Mouse (Mus musculus): Measurements from ENCODE around the gene Zfp446.

The Zfp446 gene

DNA sequence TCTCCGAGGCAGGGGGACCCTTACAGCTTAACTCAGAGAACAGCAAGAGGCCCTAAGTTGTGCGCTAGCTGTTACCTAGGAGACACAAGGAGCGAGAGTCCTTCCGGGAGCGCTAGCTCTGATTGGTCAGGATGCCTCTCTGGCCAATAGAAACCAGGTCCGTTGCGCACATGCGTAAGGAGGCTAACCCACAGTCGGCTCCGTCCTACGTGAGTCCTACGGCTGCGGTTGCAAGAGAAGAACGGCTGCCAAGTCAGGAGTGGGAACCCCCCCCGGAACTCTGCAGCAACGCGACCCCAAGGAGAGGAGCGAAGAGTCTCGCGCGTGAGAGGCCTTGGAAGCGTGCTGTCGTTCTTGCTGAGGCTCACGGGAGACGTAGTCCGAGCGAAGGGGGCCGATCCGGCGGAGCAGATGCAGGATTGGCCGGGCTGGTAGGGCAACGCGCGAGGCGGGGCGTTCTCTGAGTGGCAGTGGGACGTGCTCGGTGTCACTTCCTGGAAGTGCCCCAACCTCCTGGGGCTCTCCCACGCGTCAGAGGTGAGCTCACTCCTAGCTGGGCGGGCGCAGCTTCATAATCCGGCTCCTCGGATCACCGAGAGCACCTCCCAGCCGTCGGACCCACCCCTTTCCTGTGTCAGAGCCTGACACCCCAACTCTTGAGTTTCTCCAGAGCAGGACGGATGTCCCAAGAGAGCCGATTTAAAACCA, at the start of gene Zfp446:
Zfp446 (plus strand) TSS at position 167 of the 708 bp plus-strand sequence.
- CTCF ChIA-PET: interaction anchor here (0.5 to 0.6 kb wide), 3 partner anchors 16 to 58 kb away, joined by 5 to 11 read pairs (median 8); no protein-coding TSS in a partner anchor

GRCm38 (mm10) chr7:12933615-12934140, 44.0 kb upstream of the Zfp446 start:
- CTCF ChIA-PET: no interaction called here

DNA sequence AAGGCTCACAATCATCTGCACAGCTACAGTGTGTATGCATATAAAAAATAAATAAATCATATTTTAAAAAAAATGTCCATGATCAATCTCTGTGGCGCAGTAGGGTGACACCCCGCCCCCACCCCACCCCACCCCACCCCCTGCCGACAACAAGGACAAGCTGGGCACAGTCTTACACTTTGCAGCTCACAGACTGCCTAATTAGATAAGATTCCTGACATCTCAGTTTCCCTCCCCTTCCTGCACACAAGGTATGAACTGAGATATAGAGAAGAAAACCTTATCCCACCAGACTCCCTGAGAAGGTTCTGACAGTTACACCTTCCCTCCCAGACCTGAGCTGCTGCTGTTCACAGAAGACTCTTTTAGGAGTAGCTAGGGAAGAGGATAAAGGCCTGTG, 42.8 kb upstream of the Zfp446 start:
- CTCF ChIA-PET: no interaction called here

DNA sequence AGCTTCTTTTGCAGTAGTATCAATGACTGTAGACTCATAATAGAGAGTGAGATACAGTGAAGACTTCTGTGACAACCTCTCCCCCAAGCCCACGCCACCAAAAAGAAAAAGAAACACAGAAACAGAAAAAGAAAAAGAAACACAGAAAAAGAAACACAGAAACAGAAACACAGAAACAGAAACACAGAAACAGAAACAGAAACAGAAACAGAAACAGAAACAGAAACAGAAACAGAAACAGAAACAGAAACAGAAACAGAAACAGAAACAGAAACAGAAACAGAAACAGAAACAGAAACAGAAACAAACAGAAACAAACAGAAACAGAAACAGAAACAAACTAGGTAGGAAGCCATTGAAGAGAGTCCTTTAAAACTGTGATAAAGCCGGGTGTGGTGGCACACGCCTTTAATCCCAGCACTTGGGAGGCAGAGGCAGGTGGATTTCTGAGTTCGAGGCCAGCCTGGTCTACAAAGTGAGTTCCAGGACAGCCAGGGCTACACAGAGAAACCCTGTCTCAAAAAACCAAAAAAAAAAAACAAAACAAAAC, 40.3 kb upstream of the Zfp446 start:
- CTCF ChIA-PET: interaction anchor here (0.7 kb wide), 1 partner anchor 19 kb away, joined by 3 read pairs; no protein-coding TSS in a partner anchor

DNA sequence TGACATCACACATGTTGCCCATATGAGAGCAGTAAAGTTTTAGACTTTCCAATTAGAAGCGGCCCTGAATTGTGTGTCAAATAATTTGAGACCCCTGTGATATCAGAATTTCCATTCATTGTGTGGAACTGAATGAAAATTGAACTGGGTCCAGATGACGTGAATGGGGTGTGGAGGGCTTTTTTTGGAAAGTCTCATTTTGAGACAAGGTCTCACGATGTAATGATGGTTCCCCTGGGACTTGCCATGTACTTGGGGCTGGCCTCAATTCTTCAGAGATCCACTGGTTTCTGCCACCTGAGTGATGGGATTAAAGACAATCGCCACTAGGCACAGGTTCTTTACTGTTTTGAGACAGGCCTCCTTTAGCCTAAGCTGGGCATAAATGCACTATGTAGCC, 37.0 kb upstream of the Zfp446 start:
- CTCF ChIA-PET: no interaction called here

GRCm38 (mm10) chr7:12943488-12943887, 34.2 kb upstream of the Zfp446 start:
- CTCF ChIA-PET: no interaction called here

GRCm38 (mm10) chr7:12949032-12949871, 28.4 kb upstream of the Zfp446 start:
- CTCF ChIA-PET: no interaction called here

DNA sequence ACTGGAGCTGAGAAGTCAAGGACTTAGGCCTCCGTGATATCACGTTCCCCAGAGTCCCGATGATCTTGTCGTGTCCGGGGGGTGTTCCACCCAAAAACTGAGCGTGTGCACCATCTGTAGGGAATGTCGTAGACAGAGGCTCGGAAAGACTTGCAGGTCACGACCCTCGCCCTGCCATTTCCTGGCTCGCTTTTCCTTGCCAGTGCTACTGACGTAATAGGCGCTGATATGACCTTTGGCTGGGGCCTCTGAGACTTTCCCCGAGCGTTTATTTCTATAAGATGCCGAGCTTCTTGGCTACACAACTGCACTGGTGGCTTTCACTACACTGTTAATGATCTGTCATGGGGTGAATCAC, 27.8 kb upstream of the Zfp446 start:
- CTCF ChIA-PET: no interaction called here

GRCm38 (mm10) chr7:12954896-12955295, 22.8 kb upstream of the Zfp446 start:
- CTCF ChIA-PET: no interaction called here

- CTCF ChIA-PET: interaction anchor here (0.7 kb wide), 1 partner anchor 21 kb away, joined by 5 read pairs; no protein-coding TSS in a partner anchor
Observed at GRCm38 (mm10) chr7:12957511-12957910, 20.1 kb upstream of the Zfp446 start.

DNA sequence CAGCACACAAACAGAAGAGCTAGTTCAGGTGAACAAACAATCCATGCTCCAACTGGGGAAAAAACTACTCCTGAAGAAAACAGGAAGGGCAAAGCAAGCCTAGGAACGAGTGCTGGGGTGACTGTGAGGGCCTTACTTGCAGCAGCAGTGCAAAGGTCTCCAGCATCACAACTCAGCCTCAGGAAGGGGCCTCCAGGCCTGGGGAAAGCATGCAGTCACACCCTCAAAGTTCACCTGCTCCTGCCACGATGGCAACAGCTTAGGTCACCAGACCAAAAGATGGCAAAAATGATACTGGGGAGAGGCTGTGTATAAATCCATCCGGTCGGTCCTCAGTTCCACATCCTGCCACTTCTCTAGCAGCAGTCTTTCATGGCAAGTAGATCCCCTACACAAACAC, 18.7 kb upstream of the Zfp446 start:
- CTCF ChIA-PET: interaction anchor here (0.8 kb wide), 1 partner anchor 59 kb away, joined by 3 read pairs; no protein-coding TSS in a partner anchor

GRCm38 (mm10) chr7:12959718-12960117, 17.9 kb upstream of the Zfp446 start:
- CTCF ChIA-PET: interaction anchor here (0.7 to 0.8 kb wide), 2 partner anchors 15 to 60 kb away, joined by 3 read pairs; no protein-coding TSS in a partner anchor

- CTCF ChIA-PET: interaction anchor here (0.6 kb wide), 2 partner anchors 10 to 17 kb away, joined by 5 to 11 read pairs; no protein-coding TSS in a partner anchor
Observed at GRCm38 (mm10) chr7:12961511-12962141, 16.0 kb upstream of the Zfp446 start.

DNA sequence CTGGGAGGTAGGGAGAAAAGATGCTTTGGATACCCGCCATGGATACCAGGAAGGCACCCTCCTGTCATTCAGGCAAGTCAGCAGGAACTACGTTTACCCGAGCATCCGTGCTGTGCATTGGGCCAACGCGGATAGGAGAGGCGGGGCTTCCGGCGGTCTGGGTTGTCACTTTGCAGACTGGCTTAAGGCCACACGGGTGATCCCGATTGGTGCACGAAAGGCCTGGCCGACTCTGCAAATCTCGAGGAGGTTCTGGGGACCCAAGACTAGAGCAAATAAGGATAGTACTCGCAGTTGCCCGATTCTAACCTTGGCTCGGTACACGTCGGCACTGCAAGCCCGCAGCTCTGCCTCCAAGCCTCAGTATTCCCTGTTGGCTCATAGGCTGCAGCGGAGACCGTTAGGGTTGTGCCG, 12.0 kb upstream of the Zfp446 start, which contains the start of gene Zfp324:
Zfp324 (plus strand) TSS at position 161 of the 414 bp plus-strand sequence.
- CTCF ChIA-PET: interaction anchor here (0.6 kb wide), 1 partner anchor 47 kb away, joined by 4 read pairs; no protein-coding TSS in a partner anchor

DNA sequence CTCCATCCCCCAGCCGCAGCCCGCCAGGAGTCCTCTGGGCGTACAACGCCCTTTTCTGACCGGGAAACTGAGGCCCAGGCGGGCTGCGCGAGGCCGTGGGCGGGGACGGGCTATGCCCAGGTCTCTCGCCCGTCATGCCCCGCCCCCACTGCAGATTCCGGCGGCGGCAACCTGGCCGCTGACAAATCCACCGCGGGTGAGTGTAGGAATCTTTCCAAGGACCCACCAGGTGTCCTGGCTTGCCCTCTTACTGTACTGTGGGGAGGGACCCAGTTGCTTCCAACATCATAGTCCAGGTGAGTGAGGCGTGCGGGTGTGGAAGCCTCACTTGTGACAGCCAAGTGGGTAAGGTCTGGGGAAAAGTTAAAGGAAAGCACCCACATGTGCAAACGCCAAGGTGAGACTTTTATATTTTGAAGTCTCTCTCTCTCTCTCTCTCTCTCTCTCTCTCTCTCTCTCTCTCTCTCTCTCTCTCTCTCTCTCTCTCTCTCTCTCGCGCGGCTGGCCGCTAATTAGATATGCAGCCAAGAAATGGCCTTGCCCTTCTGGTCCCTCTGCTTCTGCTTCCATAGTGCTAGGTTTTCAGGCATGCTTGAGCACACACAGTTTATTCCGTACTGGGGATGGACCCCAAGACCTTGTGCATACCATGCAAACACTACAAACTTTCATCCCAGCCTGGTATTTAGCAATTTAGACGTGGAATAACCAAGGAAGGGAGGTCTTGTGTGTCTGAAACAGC, 11.4 kb upstream of the Zfp446 start:
- CTCF ChIA-PET: interaction anchor here (0.6 kb wide), 1 partner anchor 47 kb away, joined by 4 read pairs; no protein-coding TSS in a partner anchor

DNA sequence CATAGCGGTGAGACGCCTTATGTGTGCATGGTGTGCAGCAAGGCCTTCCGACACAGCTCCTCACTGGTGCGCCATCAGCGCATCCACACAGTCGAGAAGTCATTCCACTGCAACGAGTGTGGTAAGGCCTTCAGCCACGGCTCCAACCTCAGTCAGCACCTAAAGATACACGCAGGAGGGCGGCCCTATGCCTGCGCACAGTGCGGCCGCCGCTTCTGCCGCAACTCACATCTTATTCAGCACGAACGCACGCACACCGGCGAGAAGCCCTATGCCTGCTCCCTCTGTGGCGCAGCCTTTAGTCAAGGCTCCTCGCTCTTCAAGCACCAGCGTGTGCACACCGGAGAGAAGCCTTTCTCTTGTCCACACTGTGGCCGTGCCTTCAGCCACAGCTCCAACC, 6.7 kb upstream of the Zfp446 start:
- CTCF ChIA-PET: no interaction called here

- CTCF ChIA-PET: interaction anchor here (0.6 kb wide), 2 partner anchors 9 to 17 kb away, joined by 3 to 11 read pairs; no protein-coding TSS in a partner anchor
Observed at GRCm38 (mm10) chr7:12978931-12979722, 1.5 kb downstream of the Zfp446 start.

GRCm38 (mm10) chr7:12979776-12980175, 2.1 kb downstream of the Zfp446 start:
- CTCF ChIA-PET: no interaction called here

- CTCF ChIA-PET: no interaction called here
Observed at GRCm38 (mm10) chr7:12980291-12980690, 2.6 kb downstream of the Zfp446 start.

DNA sequence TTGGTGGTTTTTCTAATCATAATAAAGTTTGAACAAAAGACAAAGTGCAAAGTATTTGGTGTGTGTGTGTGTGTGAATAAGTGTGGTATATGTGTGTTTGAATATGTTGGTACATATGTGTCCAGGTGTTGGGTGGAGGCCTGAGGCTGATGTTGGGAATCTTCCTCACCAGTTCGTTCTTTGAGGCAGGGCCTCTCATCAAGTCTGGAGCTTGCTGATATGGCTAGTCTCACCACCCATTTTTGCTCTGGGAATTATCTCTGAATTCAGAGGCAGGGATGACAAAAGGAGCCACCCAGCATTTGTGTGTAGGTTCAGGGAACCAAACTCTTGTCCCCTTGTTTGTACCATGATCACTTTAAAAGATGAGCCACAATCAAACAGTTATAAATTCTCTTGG, 8.1 kb downstream of the Zfp446 start:
- CTCF ChIA-PET: no interaction called here
